Mouse (Mus musculus) lung, postnatal 10 days (tissue): Measurements from ENCODE around the gene Irgc1.

ENCODE experiments used
- DNase-seq: peaks from one replicate; pipeline ENCODE4 v3.0.0; 2021

Gene Irgc1

GRCm38 (mm10) chr7:24470356-24470755, 18.3 kb upstream of the Irgc1 start:
- no peak for DNase-seq

GRCm38 (mm10) chr7:24469126-24469525, 17.0 kb upstream of the Irgc1 start:
- peak; percentile 38 for DNase-seq

- no peak for DNase-seq
Measured at GRCm38 (mm10) chr7:24467886-24468285, 15.8 kb upstream of the Irgc1 start.

GRCm38 (mm10) chr7:24466835-24467234, 14.7 kb upstream of the Irgc1 start:
- DNase-seq, result no peak

- DNase-seq, result peak; percentile 82
Measured at GRCm38 (mm10) chr7:24462388-24463319, 10.6 kb upstream of the Irgc1 start, which contains the start of gene Plaur. Plaur (plus strand) TSS chr7:24462484.

GRCm38 (mm10) chr7:24461376-24462051, 9.4 kb upstream of the Irgc1 start:
- DNase-seq, result peak; percentile 79

GRCm38 (mm10) chr7:24459843-24460242, 7.7 kb upstream of the Irgc1 start:
- DNase-seq, result peak; percentile 73

GRCm38 (mm10) chr7:24459440-24459839, 7.3 kb upstream of the Irgc1 start:
- DNase-seq, result no peak

- no peak for DNase-seq
Measured at GRCm38 (mm10) chr7:24457726-24458370, 5.8 kb upstream of the Irgc1 start.

GRCm38 (mm10) chr7:24455726-24456125, 3.6 kb upstream of the Irgc1 start:
- peak; percentile 66 for DNase-seq

GRCm38 (mm10) chr7:24454199-24454598, 2.1 kb upstream of the Irgc1 start:
- DNase-seq, result no peak

- DNase-seq, result no peak
Measured at GRCm38 (mm10) chr7:24450585-24451017, 1.5 kb downstream of the Irgc1 start.

GRCm38 (mm10) chr7:24448782-24449517, 3.1 kb downstream of the Irgc1 start:
- DNase-seq, result no peak

- no peak for DNase-seq
Measured at GRCm38 (mm10) chr7:24446697-24447340, 5.3 kb downstream of the Irgc1 start.

- DNase-seq, result peak; percentile 43
Measured at GRCm38 (mm10) chr7:24445266-24445926, 6.7 kb downstream of the Irgc1 start.

GRCm38 (mm10) chr7:24442313-24442712, 9.8 kb downstream of the Irgc1 start:
- DNase-seq, result peak; percentile 29

- DNase-seq, result peak; percentile 84
Measured at GRCm38 (mm10) chr7:24441785-24442184, 10.3 kb downstream of the Irgc1 start.

- no peak for DNase-seq
Measured at GRCm38 (mm10) chr7:24439891-24440290, 12.2 kb downstream of the Irgc1 start.

GRCm38 (mm10) chr7:24439191-24439590, 12.9 kb downstream of the Irgc1 start:
- no peak for DNase-seq

- DNase-seq, result peak; percentile 74
Measured at GRCm38 (mm10) chr7:24437981-24438380, 14.1 kb downstream of the Irgc1 start.

GRCm38 (mm10) chr7:24435305-24435704, 16.8 kb downstream of the Irgc1 start:
- DNase-seq, result no peak
